Mouse (Mus musculus): ENCODE data around the gene Mbd5.

Mbd5 gene

GRCm38 (mm10) chr2:49358839-49359520 is 409.7 kb downstream of the Mbd5 start:
- 76% methylated on average over 4 of the region's 4 CpGs for WGBS

- WGBS = 72% methylated on average over 4 of the region's 4 CpGs
These were observed 410.4 kb downstream of the Mbd5 start for GRCm38 (mm10) chr2:49359706-49360105.

- WGBS = 64% methylated on average over 5 of the region's 5 CpGs
These were observed 415.2 kb downstream of the Mbd5 start for GRCm38 (mm10) chr2:49364546-49364945.

GRCm38 (mm10) chr2:49366878-49367545 is 417.7 kb downstream of the Mbd5 start:
- 93% methylated on average over 14 of the region's 14 CpGs for WGBS

- 50% methylated on average over 17 of the region's 17 CpGs for WGBS
These were observed 418.2 kb downstream of the Mbd5 start for GRCm38 (mm10) chr2:49367546-49367917.

- WGBS = 58% methylated on average over 5 of the region's 5 CpGs
These were observed 422.3 kb downstream of the Mbd5 start for GRCm38 (mm10) chr2:49371632-49372031.

- WGBS = 68% methylated on average over 3 of the region's 3 CpGs
These were observed 423.3 kb downstream of the Mbd5 start for GRCm38 (mm10) chr2:49372586-49372985.
